Mouse (Mus musculus): ENCODE results near the gene Prkcsh. TPM values are rescaled to one million over a fixed set of nuclear protein-coding genes. Genes with fewer than 3 reads are reported as not detected.

Gene Prkcsh
- total and polyA plus RNA-seq, 3 experiments, result 183 to 577 (median 356) TPM

DNA sequence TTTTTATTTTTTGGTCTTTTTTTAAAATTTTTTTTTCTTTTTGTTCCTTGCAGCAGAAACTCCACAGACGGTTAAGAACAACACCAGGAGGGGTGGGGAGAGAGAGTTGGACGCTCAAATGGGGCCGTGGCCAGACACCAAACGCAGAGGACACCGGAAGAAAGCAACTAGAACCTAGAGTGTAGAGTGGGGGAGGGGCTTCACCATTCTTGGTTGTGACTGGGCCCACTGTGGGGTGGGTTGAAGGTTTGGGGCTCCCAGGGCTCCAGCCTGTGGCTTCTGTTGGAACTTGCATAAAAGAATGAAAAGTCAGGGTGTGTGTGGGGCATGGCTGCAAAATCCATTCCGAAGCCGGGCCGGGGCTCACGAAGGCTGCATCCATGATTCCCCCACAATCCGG is 13.6 kb downstream of the Prkcsh start:
- Histone ChIP-seq H3K9me3 (replicated peaks; ENCODE audit: insufficient read depth, low read length) (no peaks in the 10 kb centered on the region), H3K4me1 (ENCODE audit: control insufficient read depth in 1 of 2, insufficient read depth in 2 of 2, low read length in 2 of 2) (no peaks in the 10 kb centered on the region; a peak in 1 of 4 replicates), H3K36me3 (ENCODE audit: control insufficient read depth in 1 of 2, insufficient read depth in 2 of 2, low read length in 2 of 2) (peaks cover 0 to 13% of the 10 kb centered on the region in 2 experiments; a peak in 2 of 4 replicates), H3K27ac (ENCODE audit: control insufficient read depth, low read depth, low read length) (no peak overlapping the region), H3K9ac (ENCODE audit: control insufficient read depth, low read depth, low read length, poor library complexity, severe bottlenecking) (no peak overlapping the region), H3K79me2 (ENCODE audit: control insufficient read depth, insufficient read depth, low read length, poor library complexity) (no peaks in the 10 kb centered on the region), H3K27me3 (ENCODE audit: control insufficient read depth in 1 of 2, insufficient read depth in 2 of 2, low read length in 2 of 2) (no peaks in the 10 kb centered on the region), H3K4me3 (ENCODE audit: control insufficient read depth in 1 of 2, insufficient read depth in 1 of 2, low read depth in 2 of 2, low read length in 2 of 2) (no peak overlapping the region)
- no peak for DNase-seq (ENCODE audit: low read depth, low spot score)
- TF ChIP-seq POLR2AphosphoS2 (IDR thresholded peaks at IDR 0.05; ENCODE audit: low read length) (0 out of 2 replicates have a peak, but pooled peaks have one; percentile 33), POLR2A (IDR thresholded peaks at IDR 0.05; ENCODE audit: control insufficient read depth in 1 of 2, insufficient read depth in 1 of 2, low read depth in 1 of 2, low read length in 2 of 2, poor library complexity in 1 of 2) (no peak)

GRCm38 (mm10) chr9:22017208-22017825 is 14.7 kb downstream of the Prkcsh start:
- DNase-seq (ENCODE audit: low read depth, low spot score), result peak; percentile 65
- Histone ChIP-seq H3K9ac (ENCODE audit: control insufficient read depth, low read depth, low read length, poor library complexity, severe bottlenecking) (peak overlapping the region; percentile 49), H3K27me3 (ENCODE audit: control insufficient read depth in 1 of 2, insufficient read depth in 2 of 2, low read length in 2 of 2) (no peaks in the 10 kb centered on the region), H3K27ac (ENCODE audit: control insufficient read depth, low read depth, low read length) (peak overlapping the region; percentile 73), H3K9me3 (replicated peaks; ENCODE audit: insufficient read depth, low read length) (no peaks in the 10 kb centered on the region), H3K36me3 (ENCODE audit: control insufficient read depth in 1 of 2, insufficient read depth in 2 of 2, low read length in 2 of 2) (peaks cover 0 to 6% of the 10 kb centered on the region in 2 experiments; a peak in 2 of 4 replicates), H3K4me1 (ENCODE audit: control insufficient read depth in 1 of 2, insufficient read depth in 2 of 2, low read length in 2 of 2) (no peaks in the 10 kb centered on the region; a peak in 1 of 4 replicates), H3K79me2 (ENCODE audit: control insufficient read depth, insufficient read depth, low read length, poor library complexity) (no peaks in the 10 kb centered on the region), H3K4me3 (ENCODE audit: control insufficient read depth in 1 of 2, insufficient read depth in 1 of 2, low read depth in 2 of 2, low read length in 2 of 2) (peak overlapping the region; percentile 32 to 80)
- no peak for TF ChIP-seq MAFK (IDR thresholded peaks at IDR 0.05; ENCODE audit: borderline replicate concordance, low read depth, low read length)
- no peak for TF ChIP-seq TBP (IDR thresholded peaks at IDR 0.05; ENCODE audit: low read depth, low read length)
- no peak for TF ChIP-seq ZMIZ1 (IDR thresholded peaks at IDR 0.05; ENCODE audit: low read depth, low read length)
- no peak for TF ChIP-seq MYB (IDR thresholded peaks at IDR 0.05; ENCODE audit: low read depth, low read length)
- no peak for TF ChIP-seq CTCF (IDR thresholded peaks at IDR 0.05 in 2 of 3, conservative IDR thresholded peaks at IDR 0.05 in 1 of 3; ENCODE audit: control insufficient read depth in 1 of 3, insufficient read depth in 1 of 3, low read depth in 2 of 3, low read length in 3 of 3, poor library complexity in 1 of 3, severe bottlenecking in 1 of 3)
- TF ChIP-seq ZC3H11A (IDR thresholded peaks at IDR 0.05; ENCODE audit: low read depth, low read length), result 0 out of 2 replicates have a peak, but pooled peaks have one; percentile 4
- TF ChIP-seq MYC (IDR thresholded peaks at IDR 0.05; ENCODE audit: low read depth, low read length), result peak; percentile 75
- TF ChIP-seq USF1 (IDR thresholded peaks at IDR 0.05; ENCODE audit: low read depth, low read length), result no peak; the same call in 1 of the 2 replicates
- 0 out of 2 replicates have a peak, but pooled peaks have one; percentile 21 for TF ChIP-seq TCF12 (IDR thresholded peaks at IDR 0.05; ENCODE audit: low read depth, low read length)
- TF ChIP-seq MXI1 (IDR thresholded peaks at IDR 0.05; ENCODE audit: low read depth, low read length), result peak; percentile 88
- TF ChIP-seq ELF1 (IDR thresholded peaks at IDR 0.05; ENCODE audit: low read depth, low read length), result no peak
- 0 out of 2 replicates have a peak, but pooled peaks have one; percentile 52 for TF ChIP-seq CHD1 (IDR thresholded peaks at IDR 0.05; ENCODE audit: low read depth, low read length)
- peak; percentile 27; the same call in 1 of the 2 replicates for TF ChIP-seq HCFC1 (IDR thresholded peaks at IDR 0.05; ENCODE audit: low read depth, low read length)
- TF ChIP-seq POLR2AphosphoS5 (IDR thresholded peaks at IDR 0.05; ENCODE audit: borderline replicate concordance, low read depth, low read length), result peak; percentile 90
- TF ChIP-seq MAX (IDR thresholded peaks at IDR 0.05; ENCODE audit: low read length), result peak; percentile 82
- peak; percentile 31; the same call in 1 of the 2 replicates for TF ChIP-seq ETS1 (IDR thresholded peaks at IDR 0.05; ENCODE audit: low read depth, low read length)
- no peak for TF ChIP-seq SIN3A (IDR thresholded peaks at IDR 0.05; ENCODE audit: low read length)
- TF ChIP-seq BHLHE40 (IDR thresholded peaks at IDR 0.05; ENCODE audit: borderline replicate concordance, low read depth, low read length), result peak; percentile 95

Data from MEL (cell line).